Comparison of ENCODE assay signal across 7 mouse cellular contexts in genomic region chr11:116782737-116783145, GRCm38 (mm10). TPM values are rescaled to one million over a fixed set of nuclear protein-coding genes. Genes with fewer than 3 reads are reported as not detected.
DNase-seq lines count a peak whose midpoint lies in the region; ATAC-seq lines count a peak whose summit lies in the region.

No protein-coding gene starts in this region.

- no peak overlapping the region for H3K4me2 ChIP-seq in hindbrain, embryonic 11.5 days (replicated peaks; ENCODE audit: low read depth, low read length)

- H3K9me3 ChIP-seq in limb, embryonic 10.5 days (replicated peaks), result no peaks in the 10 kb centered on the region
- H3K9me3 ChIP-seq in hindbrain, embryonic 11.5 days (ENCODE audit: control insufficient read depth, low read length), result no peaks in the 10 kb centered on the region

- ATAC-seq in hindbrain, embryonic 11.5 days (ENCODE audit: low FRiP score), result no peak

- H3K27ac ChIP-seq in limb, embryonic 10.5 days, result 0 out of 2 replicates have a peak overlapping the region, but pooled peaks have one; percentile 42
- H3K27ac ChIP-seq in hindbrain, embryonic 11.5 days (ENCODE audit: low read depth, low read length), result no peak overlapping the region

- H3K4me1 ChIP-seq in limb, embryonic 10.5 days, result peaks cover 10% of the 10 kb centered on the region
- no peaks in the 10 kb centered on the region for H3K4me1 ChIP-seq in hindbrain, embryonic 11.5 days (replicated peaks; ENCODE audit: control insufficient read depth, insufficient read depth, low read length)

- no peak overlapping the region for H3K9ac ChIP-seq in hindbrain, embryonic 11.5 days (ENCODE audit: low read depth, low read length)

- 71% methylated on average over 9 of the region's 9 CpGs for WGBS in limb, embryonic 10.5 days
- 84% methylated on average over 9 of the region's 9 CpGs for WGBS in hindbrain, embryonic 11.5 days

- intact Hi-C loops in left cerebral cortex, postnatal 14 days (cut with DNase I), result no loop called here

- H3K36me3 ChIP-seq in limb, embryonic 10.5 days, result no peaks in the 10 kb centered on the region
- no peaks in the 10 kb centered on the region for H3K36me3 ChIP-seq in hindbrain, embryonic 11.5 days (ENCODE audit: control insufficient read depth, insufficient read depth, low read length)

- no peaks in the 10 kb centered on the region for H3K27me3 ChIP-seq in limb, embryonic 10.5 days (ENCODE audit: low read depth, poor library complexity, severe bottlenecking)
- no peaks in the 10 kb centered on the region for H3K27me3 ChIP-seq in hindbrain, embryonic 11.5 days (ENCODE audit: control insufficient read depth, insufficient read depth, low read length)

- H3K4me3 ChIP-seq in limb, embryonic 10.5 days, result no peak overlapping the region
- no peak overlapping the region for H3K4me3 ChIP-seq in hindbrain, embryonic 11.5 days (ENCODE audit: low read depth, low read length)

- peak; percentile 43 to 70 for DNase-seq in CD8-positive naive resting alpha-beta T cell, adult 2 months (ENCODE audit: low read depth in 2 of 2, low spot score in 2 of 2)
- DNase-seq in ZHBTc4 (ENCODE audit: low read depth, low spot score), result peak; percentile 90
- no peak for DNase-seq in limb, embryonic 10.5 days (ENCODE audit: low spot score)
- DNase-seq in monocyte, adult 2 months (ENCODE audit: low read depth in 1 of 2, low spot score in 2 of 2), result peak; percentile 27 to 33
- DNase-seq in neural tube, embryonic 10.5 days (ENCODE audit: extremely low spot score, low spot score), result no peak
- no peak for DNase-seq in left cerebral cortex, postnatal 14 days (ENCODE audit: low spot score in 2 of 2)
- DNase-seq in hindbrain, embryonic 11.5 days (ENCODE audit: low spot score), result no peak

RNA-seq across cellular contexts. Expression of gene St6galnac1, which starts 7.4 kb away (rescaled TPM):
- not detected in 2 replicates for polyA plus RNA-seq in limb, embryonic 10.5 days (2016; fragmentation: Nextera tagmentation; extraction: Ambion mirVana)
- total RNA-seq in left cerebral cortex, postnatal 14 days (2021), result not detected
- not detected in 2 replicates for polyA plus RNA-seq in hindbrain, embryonic 11.5 days (2014; fragmentation: Nextera tagmentation; extraction: Ambion mirVana)

RNA-seq across cellular contexts. Expression of gene Mxra7, which starts 45.1 kb away (rescaled TPM):
- 13.9 and 14.9 TPM in 2 replicates for polyA plus RNA-seq in limb, embryonic 10.5 days (2016; fragmentation: Nextera tagmentation; extraction: Ambion mirVana)
- 10 to 100 TPM; 14.9 to 15.9 TPM for total RNA-seq in left cerebral cortex, postnatal 14 days (2021)
- 57.9 and 61.8 TPM in 2 replicates for polyA plus RNA-seq in hindbrain, embryonic 11.5 days (2014; fragmentation: Nextera tagmentation; extraction: Ambion mirVana)

Comparison
In these comparisons a context has a peak if more than half of its experiments do, and no peak if none do; other contexts are left out.
1. DNase-seq: peak in CD8-positive naive resting alpha-beta T cell, adult 2 months (2 of 2), ZHBTc4 (single experiment) and monocyte, adult 2 months (2 of 2); none in limb, embryonic 10.5 days (single experiment), neural tube, embryonic 10.5 days (single experiment), left cerebral cortex, postnatal 14 days (0 of 2) and hindbrain, embryonic 11.5 days (single experiment).